Mouse (Mus musculus) thymus, adult 2 months (tissue): ENCODE results near the gene Asic1. TPM values are rescaled to one million over a fixed set of nuclear protein-coding genes. Genes with fewer than 3 reads are reported as not detected.

ENCODE experiments used
- DNase-seq: peaks from one replicate; pipeline ENCODE4 v3.0.0; 2021
- H3K27ac ChIP-seq: fragments of 200-500 bp; 2 replicates; pipeline ENCODE4 v1.5.1; 2012; ENCODE audit warnings: low read length, control low read depth; ENCODE audit not compliant: control insufficient read depth, insufficient read depth
- H3K27me3 ChIP-seq: fragments of 200-500 bp; 2 replicates; pipeline ENCODE4 v1.6.1; 2012; ENCODE audit warnings: mild to moderate bottlenecking, low read length, moderate library complexity, mixed read lengths; ENCODE audit not compliant: control insufficient read depth, insufficient read depth
- H3K36me3 ChIP-seq: fragments of 200-500 bp; 2 replicates; pipeline ENCODE4 v1.6.1; 2012; ENCODE audit warnings: mild to moderate bottlenecking, low read length, moderate library complexity; ENCODE audit not compliant: control insufficient read depth, insufficient read depth
- H3K4me1 ChIP-seq: fragments of 200-500 bp; replicated peaks from 2 replicates; pipeline ENCODE4 v1.6.1; 2012; ENCODE audit warnings: low read length; ENCODE audit not compliant: control insufficient read depth, insufficient read depth
- H3K4me3 ChIP-seq: fragments of 200-500 bp; 2 replicates; pipeline ENCODE4 v1.5.1; 2012; ENCODE audit warnings: mild to moderate bottlenecking, low read length, control low read depth, moderate library complexity; ENCODE audit not compliant: control insufficient read depth, insufficient read depth
- CTCF ChIP-seq: fragments of 200-500 bp; IDR thresholded peaks from 2 replicates; pipeline ENCODE4 v1.5.1; 2012; ENCODE audit warnings: mild to moderate bottlenecking, control low read depth, low read length, moderate library complexity, borderline replicate concordance; ENCODE audit not compliant: control insufficient read depth, poor library complexity, insufficient read depth; ENCODE audit errors: extremely low read depth
- POLR2A ChIP-seq: fragments of 200-500 bp; IDR thresholded peaks from 2 replicates; pipeline ENCODE4 v1.6.1; 2012; ENCODE audit warnings: mild to moderate bottlenecking, low read length, control low read depth, moderate library complexity; ENCODE audit not compliant: control insufficient read depth, poor library complexity, insufficient read depth; ENCODE audit errors: extremely low read depth
- WGBS: fragments of 180-500 bp; shearing (Covaris S2); methylation state at CpG from one replicate; pipeline ENCODE4 v1.1.7; 2018; 5-methylcytosine and 5-hydroxymethylcytosine counted together
- polyA plus RNA-seq: library from polyadenylated mRNA; depleted of rRNA; stranded (reverse); fragments of >200 nt; gene quantifications from 2 replicates; pipeline ENCODE4 v1.2.3, GENCODE M21; 2012

The Asic1 gene
- polyA plus RNA-seq, 1 experiment = 0.13 TPM

- peaks cover 10% of the 10 kb centered on the region for H3K4me1 ChIP-seq
- no peak for DNase-seq
- H3K27me3 ChIP-seq = no peaks in the 10 kb centered on the region
- WGBS = 90% methylated on average over 5 of the region's 5 CpGs
- TF ChIP-seq POLR2A = no peak
- peaks cover 6% of the 10 kb centered on the region; the same call in 1 of the 2 replicates for H3K36me3 ChIP-seq
- H3K4me3 ChIP-seq = no peak overlapping the region
- no peak overlapping the region for H3K27ac ChIP-seq
Measured at GRCm38 (mm10) chr15:99728211-99728610, 58.0 kb downstream of the Asic1 start.

- no peak overlapping the region for H3K4me3 ChIP-seq
- 98% methylated on average over 4 of the region's 4 CpGs for WGBS
- peaks cover 9% of the 10 kb centered on the region; the same call in 1 of the 2 replicates for H3K36me3 ChIP-seq
- DNase-seq = peak; percentile 27
- TF ChIP-seq CTCF (no peak), POLR2A (no peak)
- H3K4me1 ChIP-seq = peaks cover 6% of the 10 kb centered on the region
- no peak overlapping the region for H3K27ac ChIP-seq
- H3K27me3 ChIP-seq = no peaks in the 10 kb centered on the region
Measured at GRCm38 (mm10) chr15:99729056-99729783, 59.1 kb downstream of the Asic1 start.

GRCm38 (mm10) chr15:99731167-99731566, 61.0 kb downstream of the Asic1 start:
- Histone ChIP-seq H3K27me3 (no peaks in the 10 kb centered on the region), H3K36me3 (peaks cover 28% of the 10 kb centered on the region), H3K4me3 (no peak overlapping the region), H3K4me1 (no peaks in the 10 kb centered on the region; the same call in 1 of the 2 replicates), H3K27ac (no peak overlapping the region)
- 96% methylated on average over 2 of the region's 2 CpGs for WGBS
- TF ChIP-seq POLR2A (no peak), CTCF (no peak)
- no peak for DNase-seq

GRCm38 (mm10) chr15:99731678-99732077, 61.5 kb downstream of the Asic1 start:
- H3K27ac ChIP-seq = no peak overlapping the region
- H3K4me1 ChIP-seq = no peaks in the 10 kb centered on the region
- no peak overlapping the region for H3K4me3 ChIP-seq
- H3K27me3 ChIP-seq = no peaks in the 10 kb centered on the region
- WGBS = 99% methylated on average over 3 of the region's 3 CpGs
- no peak for DNase-seq
- TF ChIP-seq CTCF (no peak), POLR2A (no peak)
- H3K36me3 ChIP-seq = peaks cover 31% of the 10 kb centered on the region

- TF ChIP-seq POLR2A (no peak), CTCF (no peak)
Measured at GRCm38 (mm10) chr15:99733186-99733585, 63.0 kb downstream of the Asic1 start.

GRCm38 (mm10) chr15:99735631-99736030, 65.5 kb downstream of the Asic1 start:
- Histone ChIP-seq H3K36me3 (peaks cover 51% of the 10 kb centered on the region), H3K4me3 (no peak overlapping the region), H3K27me3 (no peaks in the 10 kb centered on the region), H3K4me1 (no peaks in the 10 kb centered on the region), H3K27ac (no peak overlapping the region)
- TF ChIP-seq CTCF = no peak
- peak; percentile 100 for DNase-seq
- 97% methylated on average over 2 of the region's 2 CpGs for WGBS

More at GRCm38 (mm10) chr15:99733186-99733585, 63.0 kb downstream of the Asic1 start:
- 97% methylated on average over 5 of the region's 5 CpGs for WGBS
- Histone ChIP-seq H3K27ac (no peak overlapping the region), H3K4me3 (no peak overlapping the region), H3K27me3 (no peaks in the 10 kb centered on the region), H3K4me1 (no peaks in the 10 kb centered on the region), H3K36me3 (peaks cover 38% of the 10 kb centered on the region)
- no peak for DNase-seq

- Histone ChIP-seq H3K4me1 (no peaks in the 10 kb centered on the region), H3K27ac (no peak overlapping the region), H3K27me3 (no peaks in the 10 kb centered on the region), H3K4me3 (no peak overlapping the region), H3K36me3 (peaks cover 51% of the 10 kb centered on the region)
- TF ChIP-seq POLR2A (no peak), CTCF (no peak)
- no peak for DNase-seq
- WGBS = 97% methylated on average over 11 of the region's 11 CpGs
Measured at GRCm38 (mm10) chr15:99736675-99737074, 66.5 kb downstream of the Asic1 start.
